Mouse (Mus musculus): ENCODE measurements around the gene Tnfrsf13b. TPM values are rescaled to one million over a fixed set of nuclear protein-coding genes. Genes with fewer than 3 reads are reported as not detected.
"Not testable (repeated sequence)": the region's sequence is repeated elsewhere in the genome, so short reads cannot be mapped to it uniquely, and the experiment has no call there.

Tnfrsf13b gene
- total RNA-seq, 2 experiments from 2014 or later, result 0.99 to 1.4 TPM

GRCm38 (mm10) chr11:61125970-61126369, 585 bp upstream of the Tnfrsf13b start:
- no peak for DNase-seq (ENCODE audit: low spot score in 2 of 2)

GRCm38 (mm10) chr11:61127421-61128055, 983 bp downstream of the Tnfrsf13b start:
- DNase-seq (ENCODE audit: low spot score in 2 of 2), result no peak

GRCm38 (mm10) chr11:61129305-61129704, 2.8 kb downstream of the Tnfrsf13b start:
- DNase-seq (ENCODE audit: low spot score in 2 of 2), result no peak

- not testable (repeated sequence) for DNase-seq (ENCODE audit: low spot score in 2 of 2)
These were observed 4.1 kb downstream of the Tnfrsf13b start for GRCm38 (mm10) chr11:61130646-61131045.

- no peak for DNase-seq (ENCODE audit: low spot score in 2 of 2)
These were observed 6.4 kb downstream of the Tnfrsf13b start for GRCm38 (mm10) chr11:61132943-61133342.

- no peak for DNase-seq (ENCODE audit: low spot score in 2 of 2)
These were observed 15.1 kb downstream of the Tnfrsf13b start for GRCm38 (mm10) chr11:61141693-61142092.

- DNase-seq (ENCODE audit: low spot score in 2 of 2), result no peak
These were observed 15.7 kb downstream of the Tnfrsf13b start for GRCm38 (mm10) chr11:61142262-61142661.

- DNase-seq (ENCODE audit: low spot score in 2 of 2), result no peak
These were observed 16.5 kb downstream of the Tnfrsf13b start for GRCm38 (mm10) chr11:61142941-61143530.

GRCm38 (mm10) chr11:61143564-61144469, 17.3 kb downstream of the Tnfrsf13b start:
- DNase-seq (ENCODE audit: low spot score in 2 of 2), result no peak

GRCm38 (mm10) chr11:61145551-61145950, 19.0 kb downstream of the Tnfrsf13b start:
- DNase-seq (ENCODE audit: low spot score in 2 of 2), result no peak

- no peak for DNase-seq (ENCODE audit: low spot score in 2 of 2)
These were observed 20.2 kb downstream of the Tnfrsf13b start for GRCm38 (mm10) chr11:61146645-61147299.

GRCm38 (mm10) chr11:61147300-61147683, 20.7 kb downstream of the Tnfrsf13b start:
- DNase-seq (ENCODE audit: low spot score in 2 of 2), result no peak

- DNase-seq (ENCODE audit: low spot score in 2 of 2), result no peak
These were observed 23.9 kb downstream of the Tnfrsf13b start for GRCm38 (mm10) chr11:61150233-61151001.

GRCm38 (mm10) chr11:61155727-61156126, 29.2 kb downstream of the Tnfrsf13b start:
- DNase-seq (ENCODE audit: low spot score in 2 of 2), result peak in 1 of 2 experiments; percentile 59

GRCm38 (mm10) chr11:61158141-61158540, 31.6 kb downstream of the Tnfrsf13b start:
- DNase-seq (ENCODE audit: low spot score in 2 of 2), result no peak

GRCm38 (mm10) chr11:61159796-61160732, 33.5 kb downstream of the Tnfrsf13b start:
- no peak for DNase-seq (ENCODE audit: low spot score in 2 of 2)

GRCm38 (mm10) chr11:61161121-61161520, 34.6 kb downstream of the Tnfrsf13b start:
- no peak for DNase-seq (ENCODE audit: low spot score in 2 of 2)

- DNase-seq (ENCODE audit: low spot score in 2 of 2), result no peak
These were observed 36.2 kb downstream of the Tnfrsf13b start for GRCm38 (mm10) chr11:61162776-61163175.

GRCm38 (mm10) chr11:61163341-61163740, 36.8 kb downstream of the Tnfrsf13b start:
- DNase-seq (ENCODE audit: low spot score in 2 of 2), result no peak

Data from layer of hippocampus, postnatal 14 days (tissue).